Mouse (Mus musculus) thymus, postnatal 25 days (tissue): ENCODE results near the gene Ak9.

Source experiments
- DNase-seq: peaks from one replicate; pipeline ENCODE4 v3.0.0; 2022

The Ak9 gene

DNA sequence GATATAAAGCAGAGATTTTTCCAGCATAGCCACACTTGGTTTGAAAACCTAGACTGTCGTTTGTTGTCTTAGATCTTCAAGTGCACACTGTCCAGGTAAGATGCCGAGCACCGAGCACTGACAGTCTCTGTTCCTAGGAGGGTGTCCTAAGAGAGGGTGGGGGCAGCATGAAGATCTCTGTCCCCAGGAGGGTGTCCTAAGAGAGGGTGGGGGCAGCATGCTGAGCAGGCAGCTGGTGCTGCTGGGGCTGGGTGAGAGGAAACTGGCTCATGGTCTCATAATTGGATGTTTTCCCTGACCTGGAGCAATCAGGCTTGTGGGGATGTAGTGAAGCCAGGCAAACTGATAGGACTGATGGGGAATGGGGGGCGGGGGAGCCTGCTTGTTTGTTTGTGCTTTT is 156.2 kb downstream of the Ak9 start:
- no peak for DNase-seq

DNA sequence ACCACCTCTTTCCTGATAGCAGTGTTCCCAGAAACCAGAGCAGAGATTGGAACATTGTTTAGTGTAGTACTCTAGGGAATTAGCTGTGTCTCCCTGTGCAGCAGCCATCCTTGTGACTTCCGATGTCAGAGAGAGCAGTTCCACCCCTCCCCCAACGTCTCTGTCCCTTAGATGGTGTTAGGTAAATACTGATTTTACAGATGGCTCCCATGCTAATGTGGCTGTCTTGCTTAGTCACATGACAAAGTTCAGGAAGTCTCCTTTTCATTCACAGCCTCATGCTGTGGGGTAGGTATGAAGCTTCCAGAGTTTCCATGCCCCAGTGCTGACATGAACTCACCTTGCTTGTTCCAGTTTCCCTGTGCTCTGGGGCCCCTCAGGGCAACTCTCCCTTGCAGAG is 156.7 kb downstream of the Ak9 start:
- DNase-seq = no peak

DNA sequence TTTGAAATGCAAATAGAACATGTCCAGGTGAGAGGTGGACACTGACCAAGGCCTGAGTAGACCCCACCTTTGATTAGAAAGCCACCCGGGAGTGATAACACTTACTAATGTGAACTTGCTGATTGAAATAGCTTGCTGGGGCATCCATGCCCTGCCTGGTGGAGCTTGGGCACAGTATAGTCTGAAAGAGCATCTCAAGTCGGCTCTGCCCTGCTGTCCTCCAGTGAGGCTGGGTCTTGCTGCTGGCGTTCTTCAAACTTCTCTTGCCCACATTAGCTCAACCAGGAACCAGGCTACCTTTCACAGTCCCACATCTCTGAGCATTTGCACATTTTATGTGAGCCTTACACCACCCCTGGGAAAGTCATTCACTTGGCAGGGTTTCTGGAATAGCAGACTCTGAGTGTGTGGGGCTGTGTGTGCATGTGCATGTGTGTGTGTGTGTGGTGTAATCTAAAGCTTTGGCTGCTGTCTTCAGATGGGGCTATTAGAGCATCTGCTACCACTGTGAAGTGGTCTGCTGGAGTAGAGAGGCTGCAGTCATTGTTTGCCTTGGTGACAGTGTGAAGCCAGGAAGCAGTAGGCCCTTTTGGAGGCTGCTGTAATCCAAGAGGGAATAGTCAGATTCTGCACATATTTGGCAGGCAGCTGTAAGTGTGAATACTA is 157.4 kb downstream of the Ak9 start:
- no peak for DNase-seq

DNA sequence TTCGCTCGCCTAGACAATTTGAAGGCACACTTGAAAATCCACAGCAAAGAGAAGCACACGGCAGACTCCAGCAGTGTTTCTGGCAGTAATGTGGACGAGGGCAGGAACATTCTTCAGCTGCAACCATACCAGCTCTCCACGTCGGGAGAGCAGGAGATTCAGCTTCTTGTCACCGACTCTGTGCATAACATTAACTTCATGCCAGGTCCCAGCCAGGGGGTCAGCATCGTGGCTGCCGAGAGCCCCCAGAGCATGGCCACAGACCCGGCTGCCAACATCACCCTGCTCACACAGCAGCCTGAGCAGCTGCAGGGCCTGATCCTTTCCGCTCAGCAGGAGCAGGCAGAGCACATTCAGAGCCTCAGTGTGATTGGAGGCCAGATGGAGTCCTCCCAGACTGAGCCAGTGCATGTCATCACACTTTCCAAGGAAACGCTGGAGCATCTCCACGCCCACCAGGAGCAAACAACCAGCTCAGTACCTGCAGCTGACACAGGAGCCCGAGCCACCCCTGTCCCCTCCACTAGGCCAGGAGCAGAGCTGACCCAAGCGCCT is 160.7 kb downstream of the Ak9 start:
- no peak for DNase-seq

DNA sequence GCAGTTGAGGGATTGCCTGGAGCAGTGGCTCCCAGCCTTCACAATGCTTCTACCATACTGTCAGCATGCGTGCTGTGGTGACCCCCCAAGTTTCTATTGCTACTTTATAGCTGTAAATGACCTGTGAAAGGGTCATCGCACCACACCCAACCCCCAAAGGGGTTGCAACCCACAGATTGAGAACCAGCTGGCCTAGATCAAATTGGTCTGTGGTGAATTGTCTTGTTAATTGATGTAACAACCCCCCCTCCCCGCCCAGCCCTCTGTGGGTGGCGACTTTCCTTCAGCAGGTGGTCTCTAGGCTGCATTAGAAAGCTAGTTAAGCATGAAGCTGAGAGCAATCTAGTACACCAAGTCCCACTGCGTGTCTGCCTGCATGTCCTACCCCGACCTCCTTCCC is 163.5 kb downstream of the Ak9 start:
- DNase-seq = no peak

DNA sequence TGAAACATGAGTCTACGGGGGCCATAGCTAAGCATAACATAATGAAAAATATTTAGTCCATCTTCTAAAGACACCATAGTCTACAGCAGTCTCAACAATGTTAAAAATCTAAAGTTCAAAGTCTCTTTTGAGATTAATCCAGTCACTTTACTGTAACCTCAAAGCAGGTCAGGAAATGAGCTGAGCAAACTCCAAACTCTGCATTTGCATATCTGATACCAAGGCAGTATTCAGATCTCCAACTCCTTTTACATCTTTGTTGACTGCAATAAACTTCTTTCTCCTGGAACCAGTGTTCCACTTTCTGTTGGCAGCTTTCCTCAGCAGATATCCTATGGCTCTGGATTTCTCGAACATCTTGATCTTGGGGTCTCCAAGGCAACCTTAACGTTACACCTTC is 166.9 kb downstream of the Ak9 start:
- DNase-seq = no peak

DNA sequence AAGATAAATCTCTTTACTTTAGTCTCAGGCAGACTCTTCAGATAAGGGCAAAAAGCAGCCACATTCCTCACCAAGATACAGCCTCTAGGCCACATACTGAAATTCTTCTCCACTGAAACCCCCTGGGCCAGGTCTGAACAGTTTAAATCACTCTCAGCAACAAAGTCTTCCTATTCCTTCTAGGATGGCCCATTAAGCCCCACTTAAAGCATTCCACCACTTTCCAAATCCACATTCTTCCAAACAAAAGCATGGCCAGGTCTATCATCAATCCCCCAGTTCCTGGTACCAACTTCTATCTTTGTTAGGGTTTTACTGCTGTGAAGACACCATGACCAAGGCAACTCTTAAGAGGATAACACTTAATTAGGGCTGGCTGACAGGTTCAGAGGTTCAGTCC is 168.8 kb downstream of the Ak9 start:
- no peak for DNase-seq

DNA sequence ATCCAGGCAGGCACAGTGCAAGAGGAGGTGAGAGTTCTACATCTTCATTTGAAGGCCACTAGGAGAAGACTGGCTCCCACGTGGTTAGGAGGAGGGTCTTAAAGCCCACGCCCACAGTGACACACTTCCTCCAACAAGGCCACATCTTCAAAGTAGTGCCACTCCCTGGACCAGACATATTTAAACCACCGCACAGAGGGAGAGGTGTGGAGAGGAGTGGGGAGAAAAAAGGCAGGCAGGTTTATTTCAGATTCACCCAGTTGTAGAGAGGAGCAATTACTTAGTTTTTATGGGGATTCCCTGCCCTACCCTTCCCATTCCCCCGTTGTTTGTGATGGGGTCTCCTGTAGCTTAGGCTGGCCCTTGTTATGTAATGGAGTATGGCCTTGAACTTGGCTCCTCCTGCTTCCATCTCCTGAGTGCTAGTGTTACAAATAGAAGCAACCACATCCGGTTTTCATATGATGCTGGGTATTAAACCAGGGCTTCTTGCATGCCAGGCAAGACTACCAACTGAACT is 169.2 kb downstream of the Ak9 start:
- DNase-seq = peak; percentile 22

DNA sequence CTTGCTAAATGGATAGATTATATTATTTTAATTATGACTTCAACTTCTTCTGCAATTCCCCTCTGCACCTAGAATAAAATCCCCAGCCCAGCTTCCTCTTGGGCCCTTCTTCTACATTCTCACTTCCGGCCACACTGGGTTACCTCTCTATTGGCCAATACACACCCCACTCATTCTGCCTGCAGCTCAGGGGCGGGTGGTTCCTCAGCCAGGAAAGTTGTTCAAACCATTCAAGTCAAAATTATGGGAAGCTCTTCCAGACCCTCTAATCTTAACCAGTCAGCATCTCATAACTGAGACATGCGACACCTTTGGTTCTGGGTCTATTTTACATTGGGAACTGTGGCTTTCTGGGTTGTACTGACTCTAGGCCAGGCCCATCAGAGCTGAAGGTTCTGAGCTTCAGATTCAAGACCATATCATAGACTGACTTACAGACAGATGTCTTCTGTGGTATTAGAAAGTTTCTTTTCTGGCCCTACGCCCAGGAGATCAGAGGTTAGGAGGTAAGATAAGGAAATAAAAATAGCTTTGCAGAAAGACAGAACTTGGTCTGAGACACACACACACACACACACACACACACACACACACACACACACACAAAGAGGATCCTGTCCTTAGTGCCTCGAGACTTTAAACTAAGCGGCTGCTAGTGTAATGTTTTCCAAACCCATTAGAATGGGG is 170.1 kb downstream of the Ak9 start:
- peak; percentile 38 for DNase-seq

DNA sequence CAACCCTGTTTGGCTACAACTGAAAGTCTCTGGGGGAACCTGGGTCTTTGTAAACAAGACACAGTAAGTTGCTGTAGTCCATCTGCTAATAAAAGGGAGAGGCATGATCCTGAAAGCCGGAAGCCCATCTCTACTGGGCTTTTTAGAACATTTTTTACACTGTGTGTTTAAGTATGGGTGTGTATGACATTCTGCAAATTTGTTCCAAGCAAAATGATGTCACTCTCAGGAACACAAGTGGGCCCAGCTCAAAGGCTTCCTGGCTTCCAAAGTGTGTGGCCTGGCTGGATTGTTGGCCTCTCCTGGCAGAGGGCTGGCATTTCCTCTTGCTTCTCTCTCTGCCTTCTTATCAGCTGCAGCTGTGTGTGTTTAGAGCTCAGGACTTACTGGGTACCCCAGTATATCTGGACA is 171.2 kb downstream of the Ak9 start:
- DNase-seq = no peak

DNA sequence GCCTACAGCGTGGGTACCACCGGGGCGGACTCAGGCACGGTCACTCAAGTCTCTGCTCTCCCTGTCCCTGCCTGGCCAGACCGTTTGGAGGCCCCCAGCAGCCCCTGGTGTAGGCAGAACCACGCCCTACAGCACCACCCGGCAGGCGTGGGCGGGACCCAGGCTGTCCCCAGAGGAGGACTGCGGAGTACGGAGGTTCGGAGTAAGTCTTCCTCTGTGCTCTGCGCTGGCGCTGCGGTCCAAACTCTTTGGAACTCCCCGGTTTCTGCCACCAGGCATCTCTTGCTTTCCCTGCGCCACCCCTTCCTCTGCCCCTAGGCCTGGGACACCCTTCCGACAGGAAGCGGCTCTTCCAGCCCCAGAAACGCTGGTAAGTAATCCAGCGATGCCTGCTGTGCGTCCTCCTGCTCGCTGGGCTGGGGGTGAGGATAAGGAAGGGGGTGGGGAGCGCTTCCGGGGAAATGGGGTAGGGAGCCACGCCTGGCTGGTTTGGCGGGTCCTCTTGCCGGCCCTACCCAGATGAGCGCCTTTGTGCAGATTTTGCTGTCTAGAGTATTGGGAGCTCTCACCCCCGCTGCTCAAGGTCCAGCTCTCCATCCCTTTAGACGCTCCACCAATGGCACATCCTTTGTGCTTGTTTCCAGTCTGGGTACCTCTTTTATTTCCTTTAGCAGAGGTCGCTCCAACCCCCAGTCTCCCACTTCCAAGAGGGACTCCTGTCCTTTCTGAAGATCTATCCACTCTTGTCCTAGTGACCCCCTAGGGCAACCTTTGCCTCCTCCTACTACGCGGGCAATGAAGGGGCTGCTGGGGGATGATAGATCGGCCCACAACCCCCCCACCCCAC is 172.6 kb downstream of the Ak9 start, which contains the start of gene Mical1:
TSS of gene Mical1 (plus strand) at position 144 of the 847 bp plus-strand sequence.
- DNase-seq = peak; percentile 80

DNA sequence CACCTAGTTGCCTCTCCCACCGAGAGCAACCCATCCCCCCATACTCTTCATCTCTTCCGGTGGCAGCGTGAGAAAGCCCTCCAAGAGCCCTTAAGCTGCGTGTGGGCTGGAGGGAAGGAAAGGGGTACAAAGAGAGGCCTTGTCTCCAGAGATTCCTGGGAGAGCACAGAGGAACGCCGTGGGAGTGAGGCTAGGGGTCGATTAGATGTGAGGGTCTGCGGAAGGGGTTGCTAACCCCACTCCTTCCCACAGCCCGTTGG is 173.2 kb downstream of the Ak9 start:
- peak; percentile 70 for DNase-seq

DNA sequence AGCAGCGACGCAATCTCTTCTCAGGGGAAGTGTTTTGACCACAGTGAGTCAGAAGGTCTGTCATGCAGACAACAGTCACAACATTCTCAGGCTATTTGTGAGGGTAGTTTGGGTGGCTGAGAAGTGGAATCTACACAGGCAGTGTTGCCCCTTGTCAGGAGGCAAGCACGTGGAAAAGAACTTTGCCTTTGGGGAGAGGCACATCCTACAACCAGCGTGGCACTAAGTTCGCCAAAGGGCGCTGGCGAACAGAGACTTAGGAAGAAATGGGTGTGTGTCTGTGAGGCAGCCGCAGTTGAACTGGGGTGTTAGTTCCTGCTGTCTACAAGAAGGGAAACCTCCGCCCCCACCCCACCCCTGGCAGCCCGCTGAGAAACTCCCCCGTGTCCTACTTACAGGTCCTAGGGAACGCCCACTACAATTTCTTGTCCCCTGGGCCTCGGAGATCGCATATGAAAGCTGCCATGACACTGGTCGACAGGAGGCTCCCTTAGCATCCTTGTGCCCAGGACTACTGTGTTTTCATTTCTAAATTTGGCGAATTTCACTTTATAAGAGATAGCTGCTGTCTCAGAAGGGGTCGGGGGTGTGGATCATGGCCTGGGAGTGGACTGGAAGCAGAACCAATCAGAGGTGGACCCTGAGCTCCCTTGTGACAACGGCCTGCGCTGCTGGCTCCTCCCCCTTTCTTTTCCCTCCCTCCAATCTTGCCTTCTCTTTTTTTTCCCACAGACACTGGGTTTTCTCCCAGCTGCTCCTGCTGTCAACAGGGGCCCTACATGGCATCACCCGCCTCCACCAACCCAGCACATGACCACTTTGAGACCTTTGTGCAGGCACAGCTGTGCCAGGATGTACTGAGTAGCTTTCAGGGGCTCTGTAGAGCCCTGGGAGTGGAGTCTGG is 173.8 kb downstream of the Ak9 start:
- peak; percentile 75 for DNase-seq

DNA sequence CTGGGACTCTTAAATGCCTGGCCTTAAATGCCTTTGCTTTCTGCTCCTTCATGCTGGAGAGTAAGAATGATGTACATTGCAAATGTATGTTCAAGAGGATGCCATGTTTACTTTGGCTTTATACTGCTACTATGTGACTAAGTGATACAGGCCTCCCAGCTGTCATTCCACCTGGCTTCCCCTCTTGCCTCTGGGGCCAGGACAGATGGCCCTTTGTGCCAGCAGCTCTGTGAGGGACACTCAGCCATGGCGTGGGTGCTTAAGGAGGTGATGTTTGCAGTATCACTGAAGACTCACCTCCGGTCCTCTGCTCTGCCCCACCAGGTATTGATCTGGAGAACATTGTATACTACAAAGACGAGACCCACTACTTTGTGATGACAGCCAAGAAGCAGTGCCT is 176.2 kb downstream of the Ak9 start:
- no peak for DNase-seq

DNA sequence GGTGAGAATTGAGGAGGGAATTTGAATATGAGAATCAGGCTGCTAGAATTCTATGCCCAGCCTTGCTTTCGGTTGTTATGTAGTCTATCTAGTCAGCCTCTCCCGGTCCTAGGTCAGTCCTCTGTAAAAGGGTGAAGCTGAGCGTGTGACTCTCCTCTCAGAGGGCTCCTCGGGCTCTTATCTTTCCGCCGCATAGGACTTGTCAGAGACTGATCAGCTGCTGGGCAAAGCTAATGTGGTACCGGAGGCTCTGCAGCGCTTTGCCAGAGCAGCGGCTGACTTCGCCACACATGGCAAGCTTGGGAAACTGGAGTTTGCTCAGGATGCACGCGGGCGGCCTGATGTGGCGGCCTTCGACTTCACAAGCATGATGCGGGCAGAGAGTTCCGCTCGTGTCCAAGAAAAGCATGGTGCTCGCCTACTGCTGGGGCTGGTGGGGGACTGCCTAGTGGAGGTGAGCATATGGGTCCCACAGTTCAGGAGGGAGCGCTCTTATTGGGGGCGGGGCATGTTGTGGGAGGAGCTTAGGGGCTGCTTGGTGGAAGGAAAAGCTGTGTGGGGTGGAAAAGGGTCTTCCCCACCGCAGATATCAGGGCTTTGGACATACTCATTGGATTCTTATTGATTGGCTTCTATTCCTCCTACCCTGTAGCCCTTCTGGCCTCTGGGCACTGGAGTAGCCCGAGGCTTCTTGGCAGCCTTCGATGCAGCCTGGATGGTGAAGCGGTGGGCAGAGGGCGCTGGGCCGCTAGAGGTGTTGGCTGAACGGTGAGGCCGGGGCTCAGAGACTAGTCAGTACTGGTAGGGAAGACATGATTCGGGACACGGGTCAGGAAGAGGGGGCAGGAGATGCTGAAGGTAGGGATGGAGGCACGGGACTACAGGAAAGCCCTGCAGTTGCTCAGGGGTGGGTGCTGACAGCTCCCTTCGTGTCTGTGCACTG is 177.4 kb downstream of the Ak9 start:
- no peak for DNase-seq

DNA sequence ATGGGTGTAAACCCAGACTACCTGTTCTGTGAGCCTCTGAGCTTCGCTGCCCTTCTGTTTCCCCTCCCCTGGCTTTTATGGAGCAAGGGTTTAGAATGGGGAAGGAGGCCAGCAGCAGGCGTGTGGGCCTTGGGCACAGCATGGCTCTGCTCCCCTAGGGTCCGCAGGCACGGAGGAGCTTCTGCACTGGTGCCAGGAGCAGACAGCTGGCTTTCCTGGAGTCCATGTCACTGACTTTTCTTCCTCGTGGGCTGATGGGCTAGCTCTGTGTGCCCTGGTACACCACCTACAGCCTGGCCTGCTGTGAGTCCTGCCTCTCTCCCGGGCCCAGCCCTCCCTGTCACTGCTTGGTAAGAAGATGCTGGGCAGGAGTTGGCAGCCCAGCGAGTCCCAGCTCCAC is 178.7 kb downstream of the Ak9 start:
- no peak for DNase-seq
